Mouse (Mus musculus): ENCODE data around the gene Slx4ip.

GRCm38 (mm10) chr2:136975774-136976173, 84.8 kb downstream of the Slx4ip start:
- TF ChIP-seq POLR2A (IDR thresholded peaks at IDR 0.05; ENCODE audit: control insufficient read depth, extremely low read depth, insufficient read depth, low read length, poor library complexity) (no peak), CTCF (IDR thresholded peaks at IDR 0.05; ENCODE audit: borderline replicate concordance, control insufficient read depth, extremely low read depth, insufficient read depth, low read length, poor library complexity) (no peak)

Data from thymus, adult 2 months (tissue).